Mouse (Mus musculus) testis, postnatal 10 days (tissue): ENCODE data around the gene Ryr2.
"Not testable (repeated sequence)": the region's sequence is repeated elsewhere in the genome, so short reads cannot be mapped to it uniquely, and the experiment has no call there.

Source experiments
- DNase-seq: peaks from one replicate; pipeline ENCODE4 v3.0.0; 2021; ENCODE audit warnings: low spot score

The Ryr2 gene

DNA sequence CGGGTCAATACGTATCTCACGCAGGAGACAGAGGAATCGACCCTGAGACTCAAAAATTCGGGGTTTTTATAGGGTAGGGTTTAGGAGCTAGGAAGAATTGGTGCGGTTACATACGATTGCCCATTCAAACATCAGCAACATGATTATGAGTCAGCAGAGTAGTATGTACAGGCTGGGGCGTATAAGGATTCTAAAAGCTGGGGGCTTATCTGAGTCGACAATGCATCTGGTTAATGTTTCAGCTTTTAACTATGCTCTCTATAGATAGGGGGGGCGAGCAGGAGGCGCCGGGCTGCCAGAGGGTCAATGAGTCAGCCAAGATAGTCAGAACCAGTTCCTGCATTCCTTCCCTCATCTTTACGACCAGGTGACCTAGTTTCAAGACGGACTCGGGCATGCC, 557.6 kb downstream of the Ryr2 start:
- DNase-seq: not testable (repeated sequence)

GRCm38 (mm10) chr13:11545841-11546240, 560.9 kb downstream of the Ryr2 start:
- no peak for DNase-seq

DNA sequence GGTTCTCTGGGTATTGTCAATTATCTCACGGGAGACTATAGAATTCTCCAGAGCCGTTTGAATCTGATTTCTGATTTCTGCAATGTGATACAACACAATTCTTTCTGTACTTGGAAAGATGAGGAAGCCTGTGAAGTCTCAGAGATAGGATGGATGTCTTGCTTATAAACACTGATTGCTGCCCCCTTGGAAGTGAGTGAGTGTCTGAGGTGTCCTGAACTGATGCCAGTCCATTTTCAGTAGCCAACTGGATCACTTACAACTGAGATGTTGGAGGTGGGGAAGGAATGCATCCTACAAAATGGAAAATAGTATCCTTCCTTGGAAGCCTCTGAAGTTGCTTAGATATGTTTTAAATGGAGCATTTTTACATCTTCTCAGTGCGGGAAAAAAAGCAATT, 564.2 kb downstream of the Ryr2 start:
- no peak for DNase-seq

- no peak for DNase-seq
These were observed 569.9 kb downstream of the Ryr2 start for GRCm38 (mm10) chr13:11536851-11537250.

DNA sequence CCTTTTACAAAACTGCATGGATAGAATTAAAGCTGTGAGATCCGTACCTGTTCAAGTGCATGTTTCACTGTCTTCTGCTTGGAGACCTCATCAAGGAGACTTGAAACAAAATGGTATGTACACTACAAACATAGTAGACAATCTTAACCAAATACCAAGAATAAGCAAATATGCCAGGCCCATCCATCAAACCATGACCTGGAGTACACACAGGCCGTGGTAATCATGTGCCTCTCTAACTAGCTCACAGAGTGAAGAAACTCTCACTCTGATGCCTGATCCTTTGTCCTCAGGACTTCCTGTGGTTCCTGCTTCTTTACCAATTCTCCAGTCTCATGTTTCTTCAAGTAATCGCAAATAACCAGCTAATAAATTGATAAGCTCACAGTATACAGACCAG, 570.9 kb downstream of the Ryr2 start:
- DNase-seq: no peak

GRCm38 (mm10) chr13:11533265-11533664, 573.5 kb downstream of the Ryr2 start:
- DNase-seq: no peak

DNA sequence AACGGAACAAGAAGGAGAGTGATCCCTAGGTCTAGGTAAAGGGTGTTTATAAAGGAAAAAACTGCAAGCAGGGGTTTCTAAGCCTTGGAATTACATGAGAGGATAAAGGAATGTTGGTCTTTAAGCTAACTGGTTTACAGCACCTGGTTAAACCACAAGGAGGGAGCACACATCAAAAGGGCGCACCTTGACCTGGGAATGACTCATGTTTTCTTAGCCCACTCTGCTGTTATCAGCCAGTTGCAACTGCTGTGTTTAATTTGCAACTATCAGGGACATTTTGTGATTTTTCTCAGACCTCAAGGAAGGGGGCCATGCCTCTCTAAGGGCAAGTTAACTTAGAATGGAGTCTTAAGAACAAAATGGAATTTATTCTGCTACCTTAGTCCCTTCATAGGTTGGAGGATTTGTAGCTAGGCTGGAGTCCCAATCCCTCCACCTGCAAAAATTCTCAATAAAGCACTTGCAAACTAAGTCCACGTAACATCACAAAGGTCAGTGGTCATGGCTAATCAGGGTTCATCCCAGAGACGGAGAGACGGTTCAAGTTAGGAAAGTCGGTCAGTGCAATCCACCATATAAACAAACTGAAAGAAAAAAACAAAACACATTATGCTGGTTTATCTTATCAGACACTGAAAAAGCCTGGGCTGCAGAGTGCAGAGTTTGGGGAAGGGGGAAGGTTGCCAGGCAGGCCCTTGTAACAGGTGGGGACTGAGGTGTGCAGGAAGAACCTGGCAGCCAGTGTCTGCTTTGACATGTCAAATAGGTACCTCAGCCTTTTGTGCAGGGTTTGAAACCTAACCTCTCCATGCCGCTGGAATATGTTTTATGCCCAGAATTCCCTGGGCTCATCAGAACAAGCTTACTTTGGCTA, 574.5 kb downstream of the Ryr2 start:
- no peak for DNase-seq

DNA sequence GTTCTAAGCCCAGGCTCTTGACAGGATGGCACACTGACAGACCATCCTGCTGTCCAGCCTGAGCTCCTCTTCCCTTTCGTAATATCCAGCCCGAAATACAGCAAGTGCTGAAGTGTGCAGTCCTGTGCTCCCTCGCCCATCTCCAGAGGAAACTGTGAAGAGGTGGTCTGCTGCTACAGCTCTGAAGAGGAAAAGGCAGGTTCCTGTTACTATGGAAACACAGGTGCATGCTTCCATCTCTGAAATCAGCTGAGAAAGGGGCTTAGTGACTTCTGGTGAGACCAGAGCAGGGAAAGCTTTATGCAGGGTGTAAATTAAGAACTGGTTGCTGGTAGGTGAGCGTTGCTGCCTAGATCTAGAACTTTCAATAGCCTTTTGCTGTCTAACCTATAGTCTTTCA, 583.1 kb downstream of the Ryr2 start:
- no peak for DNase-seq

- DNase-seq: no peak
These were observed 586.0 kb downstream of the Ryr2 start for GRCm38 (mm10) chr13:11520765-11521164.

- DNase-seq: no peak
These were observed 595.1 kb downstream of the Ryr2 start for GRCm38 (mm10) chr13:11511540-11512177.
